Mouse (Mus musculus): ENCODE results near the gene Gm960.

- TF ChIP-seq CTCF (IDR thresholded peaks at IDR 0.05; ENCODE audit: low read depth), result no peak
- no peak for TF ChIP-seq EP300 (IDR thresholded peaks at IDR 0.05; ENCODE audit: low read depth)
Observed at GRCm38 (mm10) chr19:4699821-4700220, 1.4 kb upstream of the Gm960 start.
